Mouse (Mus musculus) MEL (cell line): ENCODE measurements around the gene Brd3os. TPM values are rescaled to one million over a fixed set of nuclear protein-coding genes. Genes with fewer than 3 reads are reported as not detected.

Experiments
- DNase-seq: peaks from one replicate; pipeline ENCODE4 v3.0.0; 2011; ENCODE audit warnings: low read depth, low spot score
- H3K27ac ChIP-seq: 2 replicates; pipeline ENCODE4 v1.5.1; 2012; ENCODE audit warnings: low read depth, mild to moderate bottlenecking, control low read depth, low read length, moderate library complexity; ENCODE audit not compliant: control insufficient read depth
- H3K27me3 ChIP-seq, 2 experiments: fragments of 150-350 bp in 1 of 2; sonication (generic) in 1 of 2; 2 replicates each; pipeline ENCODE4 v1.6.1; 2012; ENCODE audit warnings: low read length in 2 of 2, mild to moderate bottlenecking in 2 of 2, improper control_type of control experiment in 1 of 2, moderate library complexity in 1 of 2; ENCODE audit not compliant: insufficient read depth in 2 of 2, control insufficient read depth in 1 of 2
- H3K36me3 ChIP-seq, 2 experiments: 2 replicates each; pipeline ENCODE4 v1.6.1; 2012 to 2014; ENCODE audit warnings: low read length in 2 of 2, improper control_type of control experiment in 1 of 2, inconsistent platforms in 1 of 2, mild to moderate bottlenecking in 1 of 2; ENCODE audit not compliant: insufficient read depth in 2 of 2, control insufficient read depth in 1 of 2
- H3K4me1 ChIP-seq, 2 experiments: fragments of 150-350 bp in 1 of 2; sonication (generic) in 1 of 2; 2 replicates each; pipeline ENCODE4 v1.6.1; 2012; ENCODE audit warnings: low read length in 2 of 2, improper control_type of control experiment in 1 of 2, mild to moderate bottlenecking in 1 of 2; ENCODE audit not compliant: insufficient read depth in 2 of 2, control insufficient read depth in 1 of 2
- H3K4me3 ChIP-seq, 2 experiments: fragments of 150-350 bp in 1 of 2; sonication (generic) in 1 of 2; 2 replicates each; pipeline ENCODE4 v1.5.1; 2012; ENCODE audit warnings: low read depth in 2 of 2, low read length in 2 of 2, mild to moderate bottlenecking in 2 of 2, moderate library complexity in 2 of 2, control low read depth in 1 of 2, improper control_type of control experiment in 1 of 2; ENCODE audit not compliant: control insufficient read depth in 1 of 2, insufficient read depth in 1 of 2
- H3K79me2 ChIP-seq: 2 replicates; pipeline ENCODE4 v1.6.1; 2012; ENCODE audit warnings: mild to moderate bottlenecking, low read length, moderate library complexity; ENCODE audit not compliant: control insufficient read depth, poor library complexity, insufficient read depth
- H3K9ac ChIP-seq: 2 replicates; pipeline ENCODE4 v1.6.1; 2012; ENCODE audit warnings: low read depth, mild to moderate bottlenecking, control low read depth, low read length, moderate library complexity; ENCODE audit not compliant: control insufficient read depth, poor library complexity, severe bottlenecking
- H3K9me3 ChIP-seq: fragments of 150-350 bp; sonication (generic); replicated peaks from 2 replicates; pipeline ENCODE4 v1.6.1; 2012; ENCODE audit warnings: mild to moderate bottlenecking, low read length, improper control_type of control experiment, moderate library complexity; ENCODE audit not compliant: insufficient read depth
- CHD1 ChIP-seq: IDR thresholded peaks from 2 replicates; pipeline ENCODE4 v1.6.1; 2012; ENCODE audit warnings: low read depth, mild to moderate bottlenecking, inconsistent platforms, low read length, improper control_type of control experiment
- CHD2 ChIP-seq: IDR thresholded peaks from 2 replicates; pipeline ENCODE4 v1.6.1; 2011; ENCODE audit warnings: low read length, improper control_type of control experiment
- CTCF ChIP-seq, 3 experiments: IDR thresholded peaks in 2 of 3; conservative IDR thresholded peaks in 1 of 3; 2 replicates each; pipeline ENCODE4 v1.5.1; 2011 to 2012; ENCODE audit warnings: low read length in 3 of 3, low read depth in 2 of 3, mild to moderate bottlenecking in 2 of 3, improper control_type of control experiment in 1 of 3, inconsistent platforms in 1 of 3, mixed read lengths in 1 of 3, moderate library complexity in 1 of 3; ENCODE audit not compliant: control insufficient read depth in 1 of 3, insufficient read depth in 1 of 3, poor library complexity in 1 of 3, severe bottlenecking in 1 of 3
- E2F4 ChIP-seq: IDR thresholded peaks from 2 replicates; pipeline ENCODE4 v1.6.1; 2011; ENCODE audit warnings: low read depth, low read length, improper control_type of control experiment, borderline replicate concordance
- ELF1 ChIP-seq: IDR thresholded peaks from 2 replicates; pipeline ENCODE4 v1.6.1; 2014; ENCODE audit warnings: low read depth, mild to moderate bottlenecking, inconsistent platforms, low read length, improper control_type of control experiment, moderate library complexity
- EP300 ChIP-seq, 2 experiments: IDR thresholded peaks; 2 replicates each; pipeline ENCODE4 v1.6.1; 2011; ENCODE audit warnings: improper control_type of control experiment in 2 of 2, low read length in 2 of 2, low read depth in 1 of 2, mild to moderate bottlenecking in 1 of 2
- ETS1 ChIP-seq: IDR thresholded peaks from 2 replicates; pipeline ENCODE4 v1.6.1; 2012; ENCODE audit warnings: low read depth, mild to moderate bottlenecking, inconsistent platforms, low read length, improper control_type of control experiment, moderate library complexity
- GABPA ChIP-seq: IDR thresholded peaks from 2 replicates; pipeline ENCODE4 v1.6.1; 2012; ENCODE audit warnings: low read depth, mild to moderate bottlenecking, inconsistent platforms, low read length, improper control_type of control experiment, moderate library complexity
- HCFC1 ChIP-seq: IDR thresholded peaks from 2 replicates; pipeline ENCODE4 v1.6.1; 2012; ENCODE audit warnings: low read depth, mild to moderate bottlenecking, inconsistent platforms, low read length, improper control_type of control experiment, moderate library complexity
- KAT2A ChIP-seq: conservative IDR thresholded peaks from 2 replicates; pipeline ENCODE4 v1.6.1; 2012; ENCODE audit warnings: low read depth, low read length, improper control_type of control experiment, inconsistent platforms
- MAZ ChIP-seq: IDR thresholded peaks from 2 replicates; pipeline ENCODE4 v1.6.1; 2012; ENCODE audit warnings: low read depth, mild to moderate bottlenecking, inconsistent platforms, low read length, improper control_type of control experiment
- MEF2A ChIP-seq: IDR thresholded peaks from 2 replicates; pipeline ENCODE4 v1.6.1; 2014; ENCODE audit warnings: low read depth, mild to moderate bottlenecking, inconsistent platforms, low read length, improper control_type of control experiment; ENCODE audit not compliant: poor library complexity, insufficient replicate concordance, severe bottlenecking; ENCODE audit errors: extremely low read depth
- MYC ChIP-seq: IDR thresholded peaks from 2 replicates; pipeline ENCODE4 v1.6.1; 2011; ENCODE audit warnings: low read depth, mild to moderate bottlenecking, low read length, improper control_type of control experiment, moderate library complexity
- NELFE ChIP-seq: IDR thresholded peaks from 2 replicates; pipeline ENCODE4 v1.6.1; 2011; ENCODE audit warnings: low read depth, low read length, improper control_type of control experiment
- NRF1 ChIP-seq: IDR thresholded peaks from 2 replicates; pipeline ENCODE4 v1.6.1; 2014; ENCODE audit warnings: low read depth, mild to moderate bottlenecking, inconsistent platforms, low read length, improper control_type of control experiment, moderate library complexity; ENCODE audit not compliant: poor library complexity, insufficient read depth, severe bottlenecking
- POLR2A ChIP-seq, 2 experiments: IDR thresholded peaks; 2 replicates each; pipeline ENCODE4 v1.6.1; 2011 to 2012; ENCODE audit warnings: low read length in 2 of 2, mild to moderate bottlenecking in 2 of 2, control low read depth in 1 of 2, improper control_type of control experiment in 1 of 2, low read depth in 1 of 2, moderate library complexity in 1 of 2; ENCODE audit not compliant: control insufficient read depth in 1 of 2, insufficient read depth in 1 of 2, poor library complexity in 1 of 2
- RAD21 ChIP-seq: IDR thresholded peaks from 2 replicates; pipeline ENCODE4 v1.6.1; 2011; ENCODE audit warnings: mild to moderate bottlenecking, low read depth, low read length, improper control_type of control experiment
- SIN3A ChIP-seq: IDR thresholded peaks from 2 replicates; pipeline ENCODE4 v1.6.1; 2012; ENCODE audit warnings: low read length, improper control_type of control experiment, inconsistent platforms
- SMC3 ChIP-seq: IDR thresholded peaks from 2 replicates; pipeline ENCODE4 v1.6.1; 2011; ENCODE audit warnings: low read depth, low read length, improper control_type of control experiment
- TAL1 ChIP-seq: IDR thresholded peaks from 2 replicates; pipeline ENCODE4 v1.6.1; 2012; ENCODE audit warnings: mild to moderate bottlenecking, inconsistent platforms, low read length, moderate library complexity, mixed read lengths
- TCF12 ChIP-seq: IDR thresholded peaks from 2 replicates; pipeline ENCODE4 v1.6.1; 2014; ENCODE audit warnings: low read depth, mild to moderate bottlenecking, inconsistent platforms, low read length, improper control_type of control experiment, moderate library complexity
- UBTF ChIP-seq: IDR thresholded peaks from 2 replicates; pipeline ENCODE4 v1.6.1; 2012; ENCODE audit warnings: low read depth, mild to moderate bottlenecking, inconsistent platforms, low read length, improper control_type of control experiment, moderate library complexity, borderline replicate concordance; ENCODE audit not compliant: insufficient read depth
- ZKSCAN1 ChIP-seq: IDR thresholded peaks from 2 replicates; pipeline ENCODE4 v1.6.1; 2012; ENCODE audit warnings: low read depth, mild to moderate bottlenecking, inconsistent platforms, low read length, improper control_type of control experiment, moderate library complexity
- polyA plus RNA-seq, 2 experiments: library from polyadenylated mRNA; stranded (reverse) in 1 of 2; unstranded in 1 of 2; fragments of >175 nt in 1 of 2; fragments of >200 nt in 1 of 2; gene quantifications; 2 replicates each; pipeline versions ENCODE4 v1.2.1 to v1.2.4; 2012; ENCODE audit warnings: low replicate concordance in 2 of 2, low read depth in 1 of 2; ENCODE audit not compliant: insufficient read length in 2 of 2, insufficient read depth in 1 of 2, missing spikeins in 1 of 2
- total RNA-seq: library from RNA; depleted of rRNA; stranded (reverse); fragments of 300-350 nt; gene quantifications from 2 replicates; pipeline ENCODE4 v1.2.3, GENCODE M21; 2012

The Brd3os gene
- total and polyA plus RNA-seq, 3 experiments: 0.31 to 2.9 TPM; not detected in 1

DNA sequence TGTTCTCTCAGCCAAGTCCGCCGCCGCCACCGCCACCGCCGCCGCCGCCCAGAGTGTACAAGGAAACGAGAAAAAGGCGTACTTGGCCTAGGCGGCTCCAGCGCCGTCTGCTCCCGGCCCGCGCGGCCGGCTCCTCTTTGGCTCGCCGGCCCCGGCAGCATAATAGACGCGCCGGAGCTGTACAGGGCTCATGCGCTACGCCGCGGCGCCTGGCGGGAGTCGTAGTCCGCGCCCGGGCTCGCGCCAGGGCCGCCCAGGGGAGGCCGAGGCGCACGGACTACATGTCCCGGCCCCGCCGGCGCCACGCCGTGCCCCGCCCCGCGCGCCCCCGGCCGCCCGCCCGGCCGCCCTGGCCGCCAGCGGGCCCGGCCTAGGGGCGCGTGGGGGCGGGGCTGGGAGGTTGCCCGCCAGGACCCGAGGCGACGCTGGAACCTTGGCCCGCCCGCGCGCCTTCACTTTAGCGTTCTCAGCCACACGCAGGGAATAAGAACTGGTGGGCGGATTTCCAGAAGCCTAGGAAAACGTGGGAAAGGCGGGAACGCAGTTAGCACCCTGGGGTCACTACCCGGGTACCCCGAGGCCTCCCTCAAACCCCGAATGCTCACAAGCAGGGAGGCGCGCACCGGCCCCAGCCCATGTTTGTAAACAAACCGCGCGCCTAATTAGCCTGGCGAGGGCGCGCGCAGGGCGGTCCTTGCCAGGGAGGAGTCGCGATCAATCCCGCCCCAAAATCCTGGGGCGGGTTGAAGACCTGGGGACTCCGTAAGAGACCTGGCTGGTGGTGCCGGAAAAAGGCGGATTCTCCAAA is 33.6 kb downstream of the Brd3os start (continued):
- no peak for TF ChIP-seq ETS1
- TF ChIP-seq HCFC1: peak; percentile 91
- TF ChIP-seq CHD1: no peak
- TF ChIP-seq SIN3A: peak; percentile 90
- TF ChIP-seq MAZ: peak; percentile 49; the same call in 1 of the 2 replicates
- peak; percentile 77; the same call in 1 of the 2 replicates for TF ChIP-seq KAT2A
- no peak for TF ChIP-seq EP300 (IDR thresholded peaks at IDR 0.05; ENCODE audit: low read depth in 1 of 2, low read length in 2 of 2)
- TF ChIP-seq CHD2: no peak
- no peak for TF ChIP-seq CTCF (IDR thresholded peaks at IDR 0.05 in 2 of 3, conservative IDR thresholded peaks at IDR 0.05 in 1 of 3; ENCODE audit: control insufficient read depth in 1 of 3, insufficient read depth in 1 of 3, low read depth in 2 of 3, low read length in 3 of 3, poor library complexity in 1 of 3, severe bottlenecking in 1 of 3)
- no peak for TF ChIP-seq SMC3
- TF ChIP-seq MEF2A: no peak
- no peak for TF ChIP-seq TAL1
- peak; percentile 31; the same call in 1 of the 2 replicates for TF ChIP-seq TCF12
- peak; percentile 78 to 97 for TF ChIP-seq POLR2A (IDR thresholded peaks at IDR 0.05; ENCODE audit: control insufficient read depth in 1 of 2, insufficient read depth in 1 of 2, low read depth in 1 of 2, low read length in 2 of 2, poor library complexity in 1 of 2)
- no peak for TF ChIP-seq RAD21
- no peak for TF ChIP-seq UBTF
- TF ChIP-seq ZKSCAN1: no peak
- peak; percentile 40; the same call in 1 of the 2 replicates for TF ChIP-seq ELF1
- no peak for TF ChIP-seq GABPA
- TF ChIP-seq NRF1: peak; percentile 71
- no peak for TF ChIP-seq MYC

DNA sequence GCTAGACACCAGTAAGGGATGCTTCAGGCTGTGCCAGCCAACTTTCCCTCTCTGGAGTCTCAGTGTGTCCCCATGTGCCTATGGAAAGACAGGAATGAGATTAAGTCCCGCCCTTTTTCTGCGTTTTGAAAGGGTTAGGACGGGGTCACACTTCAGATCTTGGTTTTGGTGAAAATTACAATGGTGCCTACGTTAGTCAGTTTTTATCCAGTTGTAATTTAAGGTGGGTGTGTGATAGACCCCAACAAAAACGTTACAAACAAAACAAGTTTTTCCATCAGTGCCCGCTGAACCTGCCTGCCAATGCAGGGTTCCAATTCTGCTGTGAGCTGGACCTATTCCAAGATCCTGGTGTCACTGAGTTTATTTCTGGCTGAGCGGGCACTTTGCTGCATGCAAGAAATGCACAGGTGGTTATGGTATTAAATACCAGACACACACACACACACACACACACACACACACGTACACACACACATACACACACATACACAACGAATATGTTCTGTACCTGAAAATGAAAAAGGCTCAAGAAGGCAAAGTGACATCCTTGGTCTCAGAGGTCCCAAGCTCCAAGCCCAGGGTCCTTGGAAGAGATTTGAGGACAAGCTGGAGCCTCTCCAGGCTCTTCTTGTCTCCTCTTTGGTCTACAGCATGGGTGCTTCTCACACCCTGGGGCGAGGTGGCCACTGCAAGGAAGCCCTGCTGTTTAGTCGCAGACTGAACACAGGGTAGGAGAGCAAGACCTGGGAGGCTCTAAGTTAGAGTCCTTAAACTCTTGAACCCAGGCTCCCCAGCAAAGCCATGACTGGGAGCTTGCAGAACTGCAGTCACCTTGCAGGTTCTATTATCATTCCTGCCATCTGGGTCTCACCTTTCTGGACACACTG is 34.4 kb downstream of the Brd3os start:
- H3K9me3 ChIP-seq: no peaks in the 10 kb centered on the region
- H3K9ac ChIP-seq: peak overlapping the region; percentile 87
- peaks cover 0 to 10% of the 10 kb centered on the region in 2 experiments; a peak in 3 of 4 replicates for H3K36me3 ChIP-seq
- TF ChIP-seq NELFE (peak; percentile 34; the same call in 1 of the 2 replicates), ELF1 (no peak), CHD1 (peak; percentile 72; the same call in 1 of the 2 replicates), E2F4 (0 out of 2 replicates have a peak, but pooled peaks have one; percentile 42)
- H3K4me3 ChIP-seq: peak overlapping the region; percentile 72 to 88
- H3K4me1 ChIP-seq: peaks cover 4 to 16% of the 10 kb centered on the region in 2 experiments; a peak in 3 of 4 replicates
- no peaks in the 10 kb centered on the region for H3K27me3 ChIP-seq
- DNase-seq: no peak
- peaks cover 38% of the 10 kb centered on the region for H3K79me2 ChIP-seq
- H3K27ac ChIP-seq: no peak overlapping the region
